Mouse (Mus musculus): ENCODE measurements around the gene Ddx18.

DNA sequence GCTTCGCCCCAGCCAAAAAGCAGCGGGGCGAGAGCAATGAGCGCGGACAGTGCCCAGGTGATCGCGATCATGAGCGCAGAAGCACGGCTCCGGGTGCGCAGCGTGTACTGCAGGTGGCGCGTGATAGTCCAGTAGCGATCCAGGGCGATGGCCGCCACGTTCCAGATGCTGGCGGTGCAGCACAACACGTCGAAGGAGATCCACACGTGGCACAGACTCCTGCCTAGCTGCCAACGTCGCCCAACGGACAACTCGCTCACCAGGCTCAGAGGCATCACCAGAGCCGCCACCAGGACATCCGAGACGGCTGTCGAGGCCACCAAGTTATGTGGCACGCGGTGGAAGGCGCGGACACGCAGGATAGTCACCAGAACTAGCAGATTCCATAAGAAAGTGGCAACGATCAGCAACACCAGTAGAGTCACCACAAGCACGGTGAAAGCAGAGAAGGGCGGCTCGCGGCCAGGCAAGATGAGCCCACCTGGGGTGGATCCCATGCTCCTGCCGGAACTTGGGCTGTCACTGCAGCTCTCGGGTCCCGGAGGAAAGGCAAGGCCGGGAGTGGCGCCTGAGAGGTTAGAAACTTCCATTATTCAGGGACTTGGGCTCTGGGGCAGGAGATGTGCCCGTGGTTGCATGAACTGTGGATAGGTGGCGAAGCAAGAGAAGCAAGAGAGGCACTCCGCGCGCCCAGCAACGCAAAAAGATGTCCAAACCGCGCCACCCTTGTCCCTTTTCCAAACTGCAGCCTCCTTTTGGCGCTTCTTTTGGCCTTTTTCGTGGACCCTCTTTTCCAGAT, 40.0 kb downstream of the Ddx18 start:
- TF ChIP-seq RAD21 (IDR thresholded peaks at IDR 0.05; ENCODE audit: low read depth, low read length) (no peak), KAT2A (IDR thresholded peaks at IDR 0.05; ENCODE audit: insufficient replicate concordance, low read length) (no peak), NRF1 (IDR thresholded peaks at IDR 0.05; ENCODE audit: low read depth, low read length) (no peak), POLR2A (IDR thresholded peaks at IDR 0.05; ENCODE audit: low read depth, low read length) (no peak), CTCF (conservative IDR thresholded peaks at IDR 0.05 in 1 of 2, IDR thresholded peaks at IDR 0.05 in 1 of 2; ENCODE audit: low read depth in 2 of 2, low read length in 2 of 2) (no peak), BHLHE40 (IDR thresholded peaks at IDR 0.05; ENCODE audit: low read depth, low read length) (no peak), JUN (IDR thresholded peaks at IDR 0.05; ENCODE audit: insufficient read depth, low read depth, low read length) (no peak), EP300 (IDR thresholded peaks at IDR 0.05; ENCODE audit: low read length) (no peak), MXI1 (IDR thresholded peaks at IDR 0.05; ENCODE audit: low read depth, low read length) (no peak), GABPA (IDR thresholded peaks at IDR 0.05; ENCODE audit: insufficient replicate concordance, low read depth, low read length) (no peak), MAX (IDR thresholded peaks at IDR 0.05; ENCODE audit: low read length) (no peak), MAZ (IDR thresholded peaks at IDR 0.05; ENCODE audit: low read depth, low read length) (no peak)

All from CH12.LX (cell line).